Mouse (Mus musculus) intestine, embryonic 14.5 days (tissue): Measurements from ENCODE around the gene BC003965. TPM values are rescaled to one million over a fixed set of nuclear protein-coding genes. Genes with fewer than 3 reads are reported as not detected.
"Not testable (repeated sequence)": the region's sequence is repeated elsewhere in the genome, so short reads cannot be mapped to it uniquely, and the experiment has no call there.

Experiments used
- ATAC-seq: fragments of 200-750 bp; cut with Nextera tagmentation; replicated peaks from 2 replicates; pipeline ENCODE4 v1.8.0; 2017; ENCODE audit warnings: low read depth, moderate number of reproducible peaks, moderate TSS enrichment, moderate library complexity; ENCODE audit not compliant: low FRiP score, low TSS enrichment
- DNase-seq: peaks from one replicate; pipeline ENCODE4 v3.0.0-alpha.2; 2018; ENCODE audit warnings: low spot score
- H3K27ac ChIP-seq: fragments of 300-500 bp; sonication (generic); 2 replicates; pipeline ENCODE4 v1.5.1; 2014; ENCODE audit warnings: low read depth, mild to moderate bottlenecking, control low read depth
- H3K27me3 ChIP-seq: fragments of 300-500 bp; sonication (generic); replicated peaks from 2 replicates; pipeline ENCODE4 v1.6.1; 2014; ENCODE audit warnings: low read length, control low read depth; ENCODE audit not compliant: control insufficient read depth, insufficient read depth
- H3K36me3 ChIP-seq: fragments of 300-500 bp; sonication (generic); 2 replicates; pipeline ENCODE4 v1.6.1; 2014; ENCODE audit warnings: low read length, control low read depth; ENCODE audit not compliant: control insufficient read depth, insufficient read depth
- H3K4me1 ChIP-seq: fragments of 300-500 bp; sonication (generic); replicated peaks from 2 replicates; pipeline ENCODE4 v1.6.1; 2014; ENCODE audit warnings: low read length, control low read depth, mixed read lengths; ENCODE audit not compliant: control insufficient read depth, insufficient read depth
- H3K4me2 ChIP-seq: fragments of 300-500 bp; sonication (generic); 2 replicates; pipeline ENCODE4 v1.6.1; 2014; ENCODE audit warnings: low read length
- H3K4me3 ChIP-seq: fragments of 300-500 bp; sonication (generic); 2 replicates; pipeline ENCODE4 v1.5.1; 2014; ENCODE audit warnings: low read depth, low read length, control low read depth, mixed read lengths
- H3K9ac ChIP-seq: fragments of 300-500 bp; sonication (generic); 2 replicates; pipeline ENCODE4 v1.6.1; 2014; ENCODE audit warnings: mild to moderate bottlenecking, low read length
- H3K9me3 ChIP-seq: fragments of 300-500 bp; sonication (generic); 2 replicates; pipeline ENCODE4 v1.6.1; 2016; ENCODE audit warnings: low read length, control low read depth; ENCODE audit not compliant: control insufficient read depth
- WGBS: fragments of 180-500 bp; shearing (Covaris S2); extraction: QIAGEN DNeasy Blood & Tissue Kit; methylation state at CpG from one replicate; pipeline ENCODE4 v1.1.7; 2014; 5-methylcytosine and 5-hydroxymethylcytosine counted together
- polyA plus RNA-seq: library from polyadenylated mRNA; unstranded; fragments of >200 nt; fragmentation: Nextera tagmentation; extraction: Ambion mirVana; gene quantifications from 2 replicates; pipeline ENCODE4 v1.2.1, GENCODE M21; 2014

The BC003965 gene
- polyA plus RNA-seq, 1 experiment from 2014 or later: 36.9 TPM

GRCm38 (mm10) chr17:25231621-25232020, 47.3 kb downstream of the BC003965 start:
- not testable (repeated sequence) for H3K9me3 ChIP-seq, ATAC-seq, DNase-seq, H3K27ac ChIP-seq, H3K4me1 ChIP-seq, H3K4me2 ChIP-seq, H3K27me3 ChIP-seq, H3K4me3 ChIP-seq, H3K9ac ChIP-seq
- WGBS: 93% methylated on average over 5 of the region's 11 CpGs
- H3K36me3 ChIP-seq: peaks cover 42% of the 10 kb centered on the region

GRCm38 (mm10) chr17:25235635-25236034, 51.3 kb downstream of the BC003965 start:
- H3K9me3 ChIP-seq: no peaks in the 10 kb centered on the region
- DNase-seq: no peak

More at GRCm38 (mm10) chr17:25235635-25236034, 51.3 kb downstream of the BC003965 start:
- Histone ChIP-seq H3K4me2 (no peak overlapping the region), H3K36me3 (peaks cover 24% of the 10 kb centered on the region), H3K27me3 (no peaks in the 10 kb centered on the region), H3K4me1 (peaks cover 6% of the 10 kb centered on the region), H3K27ac (no peak overlapping the region), H3K9ac (no peak overlapping the region), H3K4me3 (no peak overlapping the region)
- ATAC-seq: no peak
- WGBS: 83% methylated on average over 9 of the region's 9 CpGs

Other genes with a start within 250 kb of the BC003965 start
- 36.0 and 40.7 TPM in 2 replicates for gene Mapk8ip3, start 247.6 kb upstream of the BC003965 start, polyA plus RNA-seq
- 125 and 143 TPM in 2 replicates for gene Jpt2, start 223.9 kb upstream of the BC003965 start, polyA plus RNA-seq
- gene Cramp1l, start 168.8 kb upstream of the BC003965 start, polyA plus RNA-seq: 7.1 and 8.8 TPM in 2 replicates
- 16.3 and 16.9 TPM in 2 replicates for gene Ift140, start 168.5 kb upstream of the BC003965 start, polyA plus RNA-seq
- gene Tmem204, start 101.0 kb upstream of the BC003965 start, polyA plus RNA-seq: 23.5 and 24.2 TPM in 2 replicates
- 36.7 and 42.3 TPM in 2 replicates for gene Telo2, start 68.6 kb upstream of the BC003965 start, polyA plus RNA-seq
- gene Ptx4, start 63.8 kb upstream of the BC003965 start, polyA plus RNA-seq: not detected in 2 replicates
- 20.0 and 22.0 TPM in 2 replicates for gene Clcn7, start 51.2 kb upstream of the BC003965 start, polyA plus RNA-seq
- gene Ccdc154, start 22.1 kb upstream of the BC003965 start, polyA plus RNA-seq: 0.07 TPM in 2 replicates
- gene Gm38655, start 9.1 kb upstream of the BC003965 start, polyA plus RNA-seq: 0.41 and 0.47 TPM in 2 replicates
- gene Unkl, start 3.8 kb downstream of the BC003965 start, polyA plus RNA-seq: 4.8 and 6.2 TPM in 2 replicates
- gene Gnptg, start 55.6 kb downstream of the BC003965 start, polyA plus RNA-seq: 36.4 and 41.8 TPM in 2 replicates
- 45.1 and 47.4 TPM in 2 replicates for gene Tsr3, start 55.6 kb downstream of the BC003965 start, polyA plus RNA-seq
- gene Baiap3, start 71.8 kb downstream of the BC003965 start, polyA plus RNA-seq: 2.9 and 4.0 TPM in 2 replicates
- 579 and 640 TPM in 2 replicates for gene Ube2i, start 90.1 kb downstream of the BC003965 start, polyA plus RNA-seq
- gene Prss34, start 113.8 kb downstream of the BC003965 start, polyA plus RNA-seq: 0.39 TPM in 1 of 2 replicates, not detected in the other
- not detected in 2 replicates for gene Prss28, start 124.1 kb downstream of the BC003965 start, polyA plus RNA-seq
- not detected in 2 replicates for gene Prss29, start 134.1 kb downstream of the BC003965 start, polyA plus RNA-seq
- gene Tpsab1, start 161.0 kb downstream of the BC003965 start, polyA plus RNA-seq: not detected in 2 replicates
- gene Tpsb2, start 181.8 kb downstream of the BC003965 start, polyA plus RNA-seq: 0.66 and 0.89 TPM in 2 replicates
- gene Tpsg1, start 184.7 kb downstream of the BC003965 start, polyA plus RNA-seq: 2.1 and 6.3 TPM in 2 replicates
- 6.6 and 7.0 TPM in 2 replicates for gene Cacna1h, start 249.2 kb downstream of the BC003965 start, polyA plus RNA-seq